Mouse (Mus musculus): ENCODE measurements around the gene Lcn9.

- no peak for TF ChIP-seq POLR2A (IDR thresholded peaks at IDR 0.05; ENCODE audit: borderline replicate concordance, insufficient read depth, low read length)
- TF ChIP-seq CTCF (IDR thresholded peaks at IDR 0.05; ENCODE audit: borderline replicate concordance, insufficient read depth, low read depth, low read length), result no peak
These were observed 36.9 kb downstream of the Lcn9 start for GRCm38 (mm10) chr2:25859891-25860290.

Measured in cerebellum, adult 2 months (tissue).